Mouse (Mus musculus) urinary bladder, postnatal 4 days (tissue): ENCODE results near the gene Pik3r1.

Experiments
- DNase-seq, 2 experiments: peaks; one replicate each; pipeline ENCODE4 v3.0.0; 2021 to 2022; ENCODE audit warnings: low spot score in 2 of 2

The Pik3r1 gene

DNA sequence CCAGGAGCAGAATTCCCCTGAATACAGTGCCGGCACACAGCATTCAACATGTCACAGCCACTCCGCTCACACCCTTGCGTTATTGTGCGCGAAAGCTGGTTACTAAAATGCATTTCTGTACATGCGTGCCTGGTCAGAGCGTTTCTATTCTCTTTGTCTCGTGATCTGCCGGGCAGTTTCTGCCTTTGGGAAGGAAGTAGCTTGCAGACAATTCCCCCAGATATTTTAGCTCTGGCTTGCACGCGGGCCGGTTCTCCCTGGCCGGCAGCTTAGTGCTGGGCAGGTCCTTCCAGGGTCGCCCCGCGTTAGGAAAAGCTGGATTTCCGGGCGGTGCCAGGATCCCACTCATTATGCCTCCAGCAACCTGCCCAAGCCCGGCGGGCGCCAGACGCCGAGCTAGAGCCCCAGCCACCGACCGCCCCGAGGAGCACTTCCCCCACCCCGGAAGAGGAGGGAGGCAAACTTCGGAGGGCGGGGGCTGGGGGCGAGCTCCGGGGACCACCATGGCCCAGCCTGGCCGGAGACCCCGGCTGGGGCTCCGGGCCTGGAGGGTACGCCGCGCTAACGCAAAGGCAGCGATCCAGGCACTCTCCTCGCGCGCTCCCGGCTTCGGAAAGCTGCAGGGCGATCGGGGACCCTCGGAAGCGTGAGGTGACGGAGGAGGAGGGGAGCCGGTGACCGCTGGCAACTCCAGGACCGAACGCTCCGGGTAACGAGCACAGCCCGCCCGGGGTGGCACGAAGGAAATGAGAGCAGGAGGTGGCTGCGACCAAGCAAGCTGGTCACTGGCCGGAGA is 806 bp downstream of the Pik3r1 start:
- DNase-seq: peak in 1 of 2 experiments; percentile 52

DNA sequence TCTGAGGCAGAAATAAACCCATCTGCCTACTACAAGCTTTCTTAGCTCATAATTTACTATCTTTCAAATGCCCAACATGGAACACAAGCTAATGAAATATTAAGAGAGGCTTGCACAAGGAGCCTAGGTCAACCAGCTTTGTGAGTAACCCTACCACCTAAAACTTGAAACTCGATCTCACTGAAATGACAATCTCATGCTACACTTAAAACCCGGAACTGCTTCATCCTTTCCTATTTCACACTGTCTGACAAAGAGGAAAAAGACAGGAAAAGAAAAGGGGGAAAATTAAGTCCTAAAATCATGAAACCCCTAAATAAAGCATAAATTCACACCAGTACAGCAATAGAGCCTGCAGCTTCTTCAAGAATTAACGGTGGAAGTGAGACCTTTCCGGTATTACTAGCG is 1.4 kb downstream of the Pik3r1 start:
- no peak for DNase-seq

DNA sequence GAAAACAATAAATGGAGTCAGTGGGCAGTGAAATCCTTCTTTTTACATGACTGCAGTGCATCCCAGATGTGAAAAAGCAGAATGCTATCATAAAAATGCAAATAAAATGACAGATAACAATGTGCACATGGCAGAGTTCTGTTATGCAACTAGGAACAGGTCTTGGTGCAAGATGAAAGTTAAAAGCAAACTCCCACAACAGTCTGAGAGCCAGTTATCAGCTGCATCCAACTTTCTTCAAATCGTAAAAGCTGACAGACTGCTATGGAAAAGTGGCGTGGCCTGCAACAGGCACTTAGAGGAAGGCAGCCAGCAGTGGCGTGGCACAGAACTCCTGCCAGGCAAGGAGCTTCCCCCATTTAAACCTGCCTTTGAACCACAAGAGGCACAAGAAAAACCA is 2.0 kb downstream of the Pik3r1 start:
- no peak for DNase-seq

DNA sequence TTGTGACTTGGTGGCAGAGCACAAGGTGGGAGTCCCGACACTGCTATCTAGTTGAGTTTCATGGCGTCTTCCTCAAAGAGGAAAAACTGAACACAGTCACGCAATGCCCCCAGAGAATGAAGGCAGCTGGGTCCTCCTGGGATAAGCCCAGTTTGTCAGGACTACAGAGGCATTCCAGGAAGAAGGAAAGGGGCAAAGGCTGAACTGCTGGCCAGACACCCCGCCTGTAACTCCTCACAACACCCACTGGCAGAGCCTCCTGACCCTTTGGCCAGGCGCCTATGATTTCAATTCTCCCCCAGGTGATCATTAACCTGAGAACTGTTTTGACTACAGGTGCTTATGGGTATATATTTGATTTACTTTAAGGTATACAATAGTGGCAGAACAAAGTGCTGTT is 3.9 kb downstream of the Pik3r1 start:
- no peak for DNase-seq

DNA sequence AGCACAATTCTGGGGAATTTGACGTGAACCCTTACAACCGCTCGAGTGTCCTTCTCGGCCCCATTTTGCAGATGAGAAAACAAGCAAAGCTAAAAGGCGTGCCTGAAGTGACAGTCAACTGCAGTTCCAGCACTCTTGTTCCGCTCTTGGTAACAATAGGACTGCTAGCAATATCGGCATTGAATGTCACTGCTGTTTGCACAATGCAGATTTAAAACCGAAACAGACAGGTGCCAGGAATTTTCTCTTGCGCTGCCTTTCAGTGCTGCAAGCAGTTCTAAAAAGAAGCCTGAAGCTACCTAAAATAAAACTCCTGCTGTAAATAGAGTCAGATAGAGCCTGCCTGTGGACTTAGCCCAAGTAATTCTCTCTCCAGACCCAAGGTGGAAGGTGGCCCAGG is 4.3 kb downstream of the Pik3r1 start:
- no peak for DNase-seq

DNA sequence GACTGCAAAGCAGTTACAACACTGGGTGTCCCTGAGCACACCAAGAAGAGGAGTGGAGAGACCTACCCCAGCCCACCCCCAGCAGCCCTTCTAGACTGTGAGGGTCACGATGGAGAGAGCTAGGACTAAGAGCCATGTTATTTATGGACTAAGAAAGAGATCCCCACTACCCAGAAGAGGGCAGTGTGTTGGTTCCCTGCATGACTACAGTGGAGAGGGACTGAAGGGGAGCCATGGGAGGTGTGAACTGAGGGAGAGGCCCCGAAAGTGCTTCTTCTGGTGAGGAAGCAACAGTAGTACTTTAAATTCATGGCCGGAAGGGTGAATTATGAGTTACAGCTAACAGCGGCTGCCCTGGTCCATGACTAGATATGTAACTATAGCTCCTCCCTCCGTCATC is 4.9 kb downstream of the Pik3r1 start:
- no peak for DNase-seq

DNA sequence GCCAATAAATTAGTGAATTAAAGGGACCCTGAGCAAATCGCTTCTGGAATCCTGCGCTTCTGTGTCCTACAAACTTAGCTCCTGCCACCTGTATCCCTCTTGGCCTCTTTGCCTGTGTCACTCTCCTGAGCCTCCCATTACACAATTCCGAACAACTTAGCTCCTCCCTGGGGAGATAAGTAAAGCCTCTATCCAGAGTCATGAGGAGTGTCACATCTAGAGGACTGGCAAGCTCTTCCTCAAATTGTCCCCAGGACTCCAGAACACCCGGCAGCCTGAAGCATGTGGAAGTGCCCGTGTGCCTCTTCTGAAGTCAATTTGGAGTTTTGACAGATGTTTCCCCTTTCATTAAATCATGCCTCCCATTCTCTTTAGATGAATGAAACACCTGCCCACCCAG is 6.4 kb downstream of the Pik3r1 start:
- no peak for DNase-seq

DNA sequence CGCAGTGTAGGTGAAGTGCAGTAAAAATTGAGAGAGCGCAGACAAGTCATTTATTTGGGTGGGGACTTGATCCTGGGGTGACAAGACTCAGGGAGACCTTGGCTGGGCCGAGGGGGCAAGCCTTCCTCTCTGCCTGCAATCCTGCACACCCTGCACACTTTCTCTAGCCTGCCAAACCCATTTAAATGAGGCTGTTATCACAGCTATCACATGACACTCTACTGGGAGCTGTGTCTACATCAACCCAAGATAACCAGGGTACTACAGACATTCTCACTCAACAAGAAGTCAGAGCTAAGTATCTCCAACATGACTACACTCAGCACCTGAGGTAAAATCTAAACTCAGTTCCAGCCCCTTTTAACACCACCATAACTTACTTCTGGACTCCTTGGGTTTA is 7.1 kb downstream of the Pik3r1 start:
- DNase-seq: no peak

DNA sequence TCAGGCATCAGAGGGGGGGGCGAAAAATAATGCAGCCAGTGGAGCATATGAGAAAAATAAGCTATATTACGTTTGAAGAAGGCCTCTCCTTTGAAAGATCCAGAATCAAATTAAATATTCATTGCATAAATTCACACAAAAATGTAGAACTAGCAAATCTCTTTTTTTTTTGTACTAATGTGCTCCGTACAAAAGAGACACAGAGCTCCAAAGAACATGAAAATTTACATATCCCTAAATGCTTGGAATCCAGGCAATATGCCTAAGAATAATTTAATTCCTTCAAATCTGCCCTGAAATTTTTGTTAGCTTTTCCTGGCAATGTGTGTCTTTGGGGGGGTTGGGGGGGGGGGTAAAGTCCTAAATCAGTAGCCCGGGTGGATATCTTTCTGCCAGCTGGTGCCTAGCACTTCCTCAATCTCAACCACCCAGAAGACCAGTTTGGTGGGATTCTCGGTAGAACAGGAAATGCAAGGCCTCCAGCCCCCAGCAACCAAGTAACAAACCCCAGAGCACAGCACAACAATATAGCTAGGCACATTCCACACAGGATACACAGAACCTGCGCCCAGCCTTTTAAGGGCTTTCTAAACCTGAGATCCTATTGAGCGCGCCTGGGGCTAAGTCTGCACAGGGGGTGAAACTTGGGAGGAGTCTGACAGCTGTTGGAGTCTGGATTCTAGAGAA is 7.9 kb downstream of the Pik3r1 start:
- no peak for DNase-seq

DNA sequence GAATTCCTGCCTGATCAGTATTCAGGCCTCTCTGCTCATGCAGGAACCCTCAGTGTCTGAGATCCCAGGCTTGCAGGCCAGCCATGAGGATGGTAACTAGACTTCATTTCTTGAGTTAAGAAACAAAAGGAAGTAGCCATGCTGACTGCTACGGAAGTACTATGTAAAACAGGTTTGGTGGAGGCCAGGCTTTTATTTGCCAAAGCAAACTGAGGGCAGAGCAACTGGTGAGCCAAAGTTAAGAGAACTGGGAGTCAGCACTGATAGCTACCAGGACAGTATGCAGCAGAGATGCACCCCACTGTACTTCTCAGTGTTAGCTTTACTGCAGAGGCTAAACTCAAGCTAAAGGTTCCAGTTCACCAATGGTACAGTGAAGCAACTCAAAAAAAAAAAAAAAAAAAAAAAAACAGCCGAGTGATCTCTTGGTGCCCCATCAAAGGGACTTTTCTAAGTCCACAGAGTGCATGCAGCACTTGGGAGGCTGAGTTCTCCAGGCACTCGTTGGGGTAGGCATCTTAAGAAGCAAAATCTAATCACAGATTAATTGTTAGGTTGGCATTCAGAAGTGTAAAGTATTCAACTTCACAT is 8.6 kb downstream of the Pik3r1 start:
- DNase-seq: no peak

DNA sequence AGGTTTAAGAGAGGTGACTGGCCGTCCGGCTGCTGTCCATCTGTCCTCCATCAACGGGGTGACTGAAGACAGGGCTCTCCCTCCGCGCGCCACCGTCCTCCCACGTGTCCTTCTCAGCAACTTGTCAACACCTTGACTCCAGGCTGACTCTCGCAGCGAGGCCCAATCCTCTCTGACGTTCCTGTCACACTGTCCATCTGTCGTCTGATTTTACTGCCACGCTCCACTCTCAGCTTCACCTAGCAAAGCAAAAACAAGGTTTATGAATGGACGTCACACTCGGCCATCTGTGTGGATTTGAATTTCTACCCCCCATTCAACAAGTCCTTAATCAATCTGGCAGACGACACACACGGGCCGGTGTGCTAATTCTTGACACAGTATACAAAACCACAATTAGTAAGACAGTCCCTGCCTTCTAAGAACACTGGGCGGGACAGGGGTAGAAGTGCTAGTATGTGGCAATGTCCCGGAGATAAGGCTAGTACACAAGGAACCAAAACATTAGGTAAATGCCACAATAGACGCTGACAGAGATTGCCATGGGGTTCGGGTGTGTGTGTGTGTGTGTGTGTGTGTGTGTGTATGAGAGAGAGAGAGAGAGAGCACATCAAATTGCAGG is 10.1 kb downstream of the Pik3r1 start:
- no peak for DNase-seq

DNA sequence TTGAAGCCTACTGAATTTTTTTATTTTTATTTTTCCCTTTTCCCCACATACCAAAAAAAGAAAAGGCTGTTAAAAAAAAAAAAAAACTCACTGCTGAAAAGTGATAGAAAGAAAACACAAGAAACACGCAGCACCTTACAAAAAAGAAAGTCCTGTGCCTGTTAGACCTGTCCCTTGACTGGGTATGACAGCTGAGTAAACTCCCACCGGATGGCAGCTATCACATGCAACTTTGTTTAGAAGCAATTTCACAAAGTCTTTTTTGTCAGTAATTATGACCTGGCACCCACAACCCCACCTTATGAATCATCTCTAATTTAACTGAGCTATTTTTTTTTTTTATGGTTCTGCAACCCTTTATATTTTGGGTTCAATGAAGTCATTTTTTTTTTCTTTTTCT is 12.8 kb downstream of the Pik3r1 start:
- no peak for DNase-seq

DNA sequence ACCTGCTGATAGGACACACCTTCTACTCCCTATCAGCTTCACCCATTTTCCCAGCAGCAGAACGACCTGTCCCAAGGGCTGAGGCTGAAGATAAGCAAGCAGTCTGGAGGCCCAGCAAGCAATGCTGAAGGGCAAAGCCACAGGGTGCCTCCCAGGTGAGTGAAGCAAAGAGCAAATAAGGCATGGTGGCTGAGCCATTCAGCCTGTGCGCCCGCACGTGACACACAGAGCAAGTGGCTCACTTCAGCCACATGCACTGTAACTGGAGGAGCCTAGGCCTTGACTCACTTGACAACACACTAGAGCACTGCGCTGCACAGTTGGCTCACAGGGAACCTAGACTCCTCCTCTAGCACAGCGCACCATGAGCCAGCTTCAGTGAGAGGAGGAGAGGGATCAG is 14.4 kb downstream of the Pik3r1 start:
- no peak for DNase-seq

DNA sequence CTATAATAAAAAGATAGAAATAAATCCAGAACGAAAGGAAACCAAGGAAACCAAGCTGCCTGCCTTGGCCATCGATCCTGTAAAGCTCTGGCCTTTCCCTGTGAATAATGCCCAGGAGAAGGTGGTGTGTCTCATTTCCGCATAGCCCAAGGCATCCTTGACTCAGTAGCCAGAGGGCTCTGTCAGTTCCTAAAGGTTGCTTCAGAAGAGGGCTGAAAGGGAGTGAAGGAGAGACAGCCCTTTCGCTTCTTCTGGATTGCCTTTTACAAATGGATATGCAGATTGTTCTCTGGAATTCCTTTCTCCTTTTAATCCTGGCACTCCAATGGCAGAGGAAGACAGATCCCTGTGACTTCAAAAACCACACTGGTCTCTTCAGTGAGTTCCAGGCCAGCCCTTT is 16.2 kb downstream of the Pik3r1 start:
- DNase-seq: no peak

DNA sequence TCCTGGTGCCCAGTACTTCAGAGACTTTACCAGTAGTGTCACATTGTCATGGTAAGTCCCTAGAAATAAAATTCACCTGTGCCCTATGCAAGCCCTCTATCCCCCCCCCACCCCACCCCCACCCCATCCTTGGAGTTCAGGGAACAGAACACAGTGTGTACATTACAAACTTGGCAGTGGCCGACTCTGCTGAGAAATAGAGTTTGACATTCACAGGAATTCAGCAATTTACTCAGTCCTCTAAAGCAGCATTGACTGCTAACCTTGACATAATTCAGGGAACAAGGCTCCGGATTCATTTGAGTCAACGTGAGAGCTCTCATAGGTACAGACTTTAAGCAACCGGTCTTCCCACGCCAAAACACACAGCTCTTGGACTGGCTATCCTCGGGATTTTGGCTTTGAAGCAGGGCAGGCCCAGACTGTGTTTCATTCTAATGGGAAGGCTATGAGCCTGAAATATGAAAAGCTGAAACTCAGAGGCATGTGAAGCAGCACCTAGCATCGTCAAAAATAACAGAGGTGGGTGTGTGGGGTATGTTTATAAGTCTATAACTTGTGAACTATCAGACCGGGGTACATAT is 21.9 kb downstream of the Pik3r1 start:
- DNase-seq: no peak

DNA sequence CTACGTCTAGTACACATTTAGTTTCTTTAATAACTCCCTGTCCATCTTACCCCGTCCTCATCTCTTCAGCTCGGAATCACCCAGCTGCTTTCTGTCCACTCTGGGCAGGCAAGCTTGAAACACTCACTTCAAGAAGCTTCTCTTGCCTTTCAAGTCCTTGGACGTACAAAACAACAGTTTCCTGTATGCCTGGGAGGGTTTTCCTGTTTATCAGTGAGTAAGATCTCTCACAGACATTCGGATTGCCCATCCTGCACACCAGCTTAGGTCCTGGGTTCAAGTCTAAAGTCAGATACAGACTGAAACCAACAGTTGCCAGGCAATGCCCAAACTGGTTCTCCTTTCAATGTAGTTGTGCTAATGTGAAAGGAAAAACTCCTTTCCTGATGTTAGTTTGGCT is 23.1 kb downstream of the Pik3r1 start:
- DNase-seq: no peak

DNA sequence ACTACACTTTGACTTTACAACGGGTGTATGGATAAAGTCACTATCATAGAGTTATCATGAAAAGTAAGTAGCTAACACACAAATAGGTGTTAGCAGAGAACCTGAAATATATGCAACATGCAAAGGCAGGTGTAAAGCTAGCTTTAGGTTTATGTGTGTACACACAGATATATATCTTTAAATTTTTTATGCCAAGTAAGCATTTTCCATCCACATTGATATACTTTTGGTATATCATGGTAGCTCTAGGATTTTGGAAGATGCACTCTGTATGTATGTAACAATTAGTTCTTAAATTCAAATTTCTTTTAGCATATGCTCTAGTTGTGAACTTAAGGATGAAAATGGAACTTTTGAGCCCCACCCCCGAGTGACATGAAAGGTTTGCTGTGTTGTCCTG is 24.0 kb downstream of the Pik3r1 start:
- DNase-seq: no peak

DNA sequence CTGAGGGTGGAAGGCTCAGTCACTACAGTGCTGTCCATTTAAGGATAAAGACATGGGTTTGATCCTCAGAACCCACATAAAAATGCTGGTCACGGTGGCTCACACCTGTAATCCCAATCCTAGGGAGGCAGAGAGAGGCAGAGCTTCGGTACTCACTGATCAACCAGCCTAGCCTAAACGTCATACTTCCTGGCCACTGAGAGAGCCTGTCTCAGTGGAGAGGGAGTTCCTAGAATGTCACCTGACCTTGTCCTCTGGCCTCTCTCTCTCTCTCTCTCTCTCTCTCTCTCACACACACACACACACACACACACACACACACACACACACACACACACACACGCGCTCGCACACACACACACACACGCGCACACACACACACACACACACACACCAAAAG is 24.8 kb downstream of the Pik3r1 start:
- DNase-seq: no peak

DNA sequence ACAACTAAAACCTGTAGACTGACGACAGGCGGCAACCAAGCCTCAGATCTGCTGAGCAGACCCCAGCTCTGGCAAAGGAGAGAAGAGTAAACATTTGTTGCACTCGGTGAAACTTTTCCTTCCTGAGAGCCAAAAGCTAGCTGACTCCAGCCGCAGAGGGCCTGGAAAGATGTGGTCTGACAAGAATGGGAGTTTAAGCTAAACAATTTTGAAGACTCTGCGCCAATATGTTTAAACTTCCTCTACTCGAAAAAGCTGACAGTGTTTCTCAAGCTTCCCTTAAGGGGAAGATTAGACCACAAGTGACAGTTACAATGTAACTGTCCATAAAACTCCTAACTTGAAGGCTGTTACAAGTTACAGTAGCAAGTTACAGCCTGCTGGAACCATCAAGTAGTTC is 25.4 kb downstream of the Pik3r1 start:
- DNase-seq: no peak

DNA sequence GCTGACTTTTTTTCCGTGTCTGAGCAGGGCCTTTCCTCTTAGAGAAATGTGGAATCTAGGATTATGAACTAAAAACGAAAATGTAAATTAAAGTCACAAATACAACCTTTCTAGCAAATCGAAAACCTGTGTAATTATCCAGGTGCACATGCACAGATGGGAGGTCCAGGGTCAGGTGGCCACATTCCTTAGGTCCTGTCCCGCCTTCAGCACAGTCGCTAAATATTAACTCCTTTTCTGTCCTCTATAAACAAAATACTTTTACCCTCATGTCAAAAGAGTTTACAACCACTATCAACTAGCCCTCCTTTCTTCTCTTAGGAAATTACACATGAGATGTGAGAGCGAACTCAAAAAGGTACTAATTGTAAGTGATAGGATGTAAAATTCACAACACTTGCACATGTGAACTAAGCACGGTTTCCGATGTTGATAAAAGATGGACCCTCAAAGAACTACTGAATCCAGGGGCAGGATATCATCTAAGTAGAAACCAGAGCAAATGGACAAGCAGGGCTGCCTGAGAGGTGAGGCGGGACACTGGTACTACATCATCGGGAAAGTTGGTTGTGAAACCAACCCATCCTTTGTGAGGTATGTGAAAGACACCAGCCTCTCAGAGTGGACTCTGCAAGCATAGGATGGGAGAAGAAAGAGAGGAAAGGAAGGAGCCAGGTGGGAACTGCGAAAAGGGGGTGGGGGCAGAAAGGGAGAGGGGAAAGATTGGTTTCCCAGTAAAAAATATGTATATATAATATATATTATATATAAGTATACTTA is 26.3 kb downstream of the Pik3r1 start:
- DNase-seq: no peak

DNA sequence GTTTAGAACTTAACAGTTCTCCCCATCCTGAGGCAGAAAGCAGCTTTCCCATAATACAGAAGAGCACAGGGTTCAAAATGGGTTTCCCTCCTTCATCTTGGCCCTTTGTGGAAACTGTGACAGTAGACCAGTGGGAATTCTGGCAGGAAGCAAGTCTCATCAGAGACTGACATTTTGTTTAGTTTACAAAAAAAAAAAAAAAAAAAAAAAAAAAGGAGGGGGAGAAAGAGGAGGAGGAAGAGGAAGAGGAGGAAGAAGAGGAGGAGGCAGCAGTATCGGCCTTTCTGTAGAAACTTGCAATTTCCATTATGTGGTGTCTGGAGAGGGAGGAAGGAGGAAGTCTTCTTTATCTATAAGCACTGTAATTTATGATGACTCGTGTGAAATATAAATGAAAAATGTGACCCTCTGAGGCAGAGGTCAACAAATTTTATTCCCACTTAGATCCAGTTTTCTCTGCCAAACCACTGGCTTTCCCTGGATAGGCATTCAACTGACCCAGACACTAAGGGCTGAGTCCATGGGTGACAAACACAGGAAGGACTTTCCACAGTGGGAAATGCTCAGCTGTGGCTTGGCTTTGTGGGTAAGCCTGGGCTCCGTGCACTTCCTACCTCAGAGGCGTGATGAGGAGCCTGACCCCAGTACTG is 28.2 kb downstream of the Pik3r1 start:
- no peak for DNase-seq
